Mouse (Mus musculus): Measurements from ENCODE around the gene Hspa4l.

Gene Hspa4l

GRCm38 (mm10) chr3:40744024-40744835, at the start of gene Hspa4l:
Hspa4l (plus strand) TSS chr3:40744495.
- DNase-seq = no peak

- DNase-seq = no peak
Measured at GRCm38 (mm10) chr3:40695162-40695561, 49.1 kb upstream of the Hspa4l start.

DNA sequence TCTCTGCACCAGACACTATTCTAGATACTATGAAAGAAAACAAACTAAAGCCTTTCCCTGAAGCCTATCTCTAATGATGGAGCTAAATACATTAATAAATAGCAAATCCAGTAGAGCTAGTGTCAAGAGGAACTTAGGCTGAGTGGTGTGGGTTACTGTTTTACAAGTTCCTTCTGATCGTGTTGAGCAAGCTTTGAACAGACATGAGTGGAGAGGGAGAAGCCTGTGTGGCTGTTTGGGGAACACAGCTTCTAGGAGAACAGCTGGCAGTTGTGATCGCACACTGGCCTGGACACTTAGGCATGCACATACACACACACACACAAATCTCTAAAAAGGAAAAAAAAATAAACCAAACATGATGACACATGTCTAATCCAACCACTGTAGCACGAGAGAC, 45.5 kb upstream of the Hspa4l start:
- no peak for DNase-seq

- no peak for DNase-seq
Measured at GRCm38 (mm10) chr3:40704816-40705430, 39.4 kb upstream of the Hspa4l start.

GRCm38 (mm10) chr3:40708655-40709054, 35.6 kb upstream of the Hspa4l start, which contains the start of gene Slc25a31:
Slc25a31 (plus strand) TSS chr3:40708855.
- no peak for DNase-seq

DNA sequence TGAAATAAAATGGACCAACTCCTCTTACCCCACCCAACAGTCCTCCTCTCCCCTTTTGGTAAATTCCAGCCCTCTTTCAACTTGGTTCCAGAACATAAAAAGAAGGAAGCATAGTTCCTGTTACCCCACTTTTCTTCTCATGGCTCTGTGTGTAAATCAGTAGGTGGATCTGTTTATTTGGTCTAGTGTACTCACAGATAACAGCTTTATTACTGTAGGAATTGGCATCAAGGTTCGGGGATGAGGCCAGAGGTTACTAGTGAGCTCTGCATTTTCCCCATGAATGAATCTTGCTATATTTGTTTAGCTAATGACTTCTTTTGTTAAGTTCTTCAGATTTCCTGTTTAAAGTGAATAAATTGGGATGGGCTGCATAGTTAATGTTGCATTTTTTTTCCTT, 28.2 kb upstream of the Hspa4l start:
- DNase-seq = no peak

DNA sequence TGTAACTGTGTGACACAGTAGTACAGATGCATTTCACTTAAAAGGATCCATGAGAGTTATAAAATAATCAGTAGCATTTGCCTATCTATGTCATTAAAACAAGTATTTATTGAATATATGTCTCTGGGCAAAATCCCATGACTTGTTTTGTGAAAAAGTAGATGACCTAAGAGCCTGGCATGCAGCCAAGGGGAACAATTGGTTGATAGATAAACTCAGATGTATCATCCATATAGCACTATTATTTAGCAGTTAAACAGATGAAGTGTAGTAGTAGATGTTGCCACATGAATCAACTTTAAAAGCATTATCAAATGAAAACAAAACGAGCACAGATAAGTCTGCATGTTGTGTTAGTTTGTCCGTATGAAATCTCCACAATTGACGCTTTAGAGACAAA, 25.3 kb upstream of the Hspa4l start:
- no peak for DNase-seq

DNA sequence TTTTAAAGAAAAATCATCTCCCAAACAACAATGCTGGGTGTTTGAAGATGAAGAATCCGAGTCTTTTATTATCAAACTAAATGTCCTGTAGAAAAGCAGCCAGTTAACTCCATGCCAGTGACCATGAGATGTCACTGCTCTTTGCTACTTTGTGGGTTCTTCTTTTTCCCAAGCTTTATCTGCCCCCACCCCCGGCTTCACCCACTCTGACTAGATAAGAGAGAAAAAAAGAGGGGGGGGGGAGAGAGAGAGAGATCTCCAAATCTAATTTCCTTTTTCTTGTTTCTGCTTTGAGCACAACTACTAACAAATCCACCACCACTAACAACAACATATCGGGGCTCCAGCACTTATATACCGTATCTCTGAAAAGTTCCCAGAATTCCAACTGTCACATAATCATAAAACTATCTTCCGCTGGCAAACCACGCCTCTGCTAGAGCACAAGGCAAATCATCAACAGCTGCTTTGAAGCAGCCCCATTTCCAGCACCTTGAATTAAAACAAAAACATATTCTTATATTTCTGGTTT, 5.8 kb upstream of the Hspa4l start:
- DNase-seq = no peak

DNA sequence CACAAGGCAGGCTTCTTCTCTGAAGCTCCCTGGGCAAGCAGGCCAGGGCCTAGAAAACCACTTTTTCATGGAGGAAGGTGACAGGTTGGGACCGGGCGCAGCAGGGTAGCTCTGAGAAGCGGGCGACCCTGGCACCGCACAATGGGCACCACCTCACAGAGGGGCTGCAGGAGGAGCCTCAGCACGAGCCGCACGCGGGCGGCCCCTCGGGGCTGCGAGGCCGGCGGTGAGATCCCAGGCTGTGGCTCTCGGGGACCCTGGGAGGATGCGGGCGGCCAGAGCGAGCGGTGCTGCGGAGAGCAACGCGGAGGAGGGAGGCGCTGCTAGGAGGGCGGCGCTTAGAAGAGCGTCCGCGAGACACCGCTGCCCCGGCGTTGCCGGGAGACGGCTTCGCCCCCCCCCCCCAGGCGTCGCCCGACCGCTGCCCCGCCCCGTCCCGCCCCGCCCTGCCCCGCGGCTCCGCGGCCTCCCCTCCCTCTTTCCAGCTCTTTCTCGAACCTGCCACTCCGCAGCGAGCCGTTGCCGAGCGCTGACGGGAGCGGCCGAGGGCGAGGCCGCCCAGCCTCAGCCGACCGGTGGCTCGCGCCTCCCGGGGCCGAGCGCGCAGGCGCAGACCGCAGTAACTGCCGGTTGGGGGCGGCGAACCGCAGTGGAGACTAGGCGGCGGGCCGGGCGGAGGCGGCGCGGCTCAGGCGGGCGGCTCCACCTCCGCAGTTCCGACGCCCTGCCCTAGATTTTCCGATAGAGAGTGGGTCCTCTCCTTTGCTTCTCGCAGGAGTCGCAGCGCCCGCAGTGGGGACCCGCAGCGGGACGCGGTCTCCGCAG, 753 bp downstream of the Hspa4l start:
- peak; percentile 85 to 89 for DNase-seq

DNA sequence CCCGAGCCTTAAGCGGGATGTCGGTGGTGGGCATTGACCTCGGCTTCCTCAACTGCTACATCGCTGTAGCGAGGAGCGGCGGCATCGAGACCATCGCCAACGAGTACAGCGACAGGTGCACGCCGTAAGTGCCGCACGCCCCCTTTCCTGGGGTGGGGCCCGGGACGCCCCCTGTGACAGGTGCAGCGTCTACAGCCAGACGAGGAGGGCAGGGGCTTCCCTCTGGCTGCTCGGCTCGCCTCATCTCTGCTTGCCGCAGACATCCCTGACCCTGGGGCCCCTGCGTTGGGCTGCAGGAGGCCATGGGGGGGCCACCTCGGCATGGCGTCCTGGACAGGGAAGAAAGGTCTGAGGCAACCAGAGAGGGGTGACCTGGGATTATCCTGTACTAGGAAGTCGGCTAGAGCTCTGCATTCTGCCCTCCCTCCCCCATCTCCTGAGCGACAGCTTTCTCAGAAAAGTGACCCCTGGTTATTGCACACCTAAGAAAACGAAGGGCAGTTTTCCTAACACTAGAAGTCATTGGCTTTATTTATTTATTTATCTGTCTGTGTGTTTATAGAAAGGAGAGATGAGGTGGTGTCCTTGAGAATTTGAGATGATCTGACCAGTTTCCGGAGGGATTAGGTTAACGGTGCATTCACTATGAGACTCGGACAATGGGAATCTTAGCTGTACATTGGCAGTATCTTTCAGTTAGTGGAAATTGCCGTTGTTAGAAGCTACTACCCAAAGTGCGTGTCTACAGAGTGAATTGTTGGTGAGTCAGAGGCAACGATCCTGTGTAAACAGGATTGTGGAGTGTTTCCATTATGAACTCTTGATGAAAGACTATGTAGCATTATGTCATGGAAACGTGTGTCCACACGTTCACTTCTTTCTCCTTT, 1.6 kb downstream of the Hspa4l start:
- DNase-seq = peak in 1 of 2 experiments; percentile 64

DNA sequence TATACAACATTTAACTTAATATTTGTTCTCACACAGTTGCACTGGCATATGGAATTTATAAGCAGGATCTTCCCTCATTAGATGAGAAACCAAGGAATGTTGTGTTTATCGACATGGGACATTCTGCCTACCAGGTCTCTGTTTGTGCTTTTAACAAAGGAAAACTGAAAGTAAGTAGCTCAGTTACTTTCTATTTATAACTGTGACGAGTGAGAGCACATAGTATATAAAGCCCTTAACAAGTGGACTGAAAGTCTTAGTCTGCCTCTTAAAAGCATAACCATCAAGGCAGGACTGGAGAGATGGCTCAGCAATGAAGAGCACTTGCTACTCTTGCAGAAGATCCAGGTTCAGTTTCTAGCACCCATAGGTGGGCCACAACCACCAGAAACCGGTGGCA, 16.5 kb downstream of the Hspa4l start:
- DNase-seq = no peak

GRCm38 (mm10) chr3:40761312-40761711, 17.0 kb downstream of the Hspa4l start:
- no peak for DNase-seq

DNA sequence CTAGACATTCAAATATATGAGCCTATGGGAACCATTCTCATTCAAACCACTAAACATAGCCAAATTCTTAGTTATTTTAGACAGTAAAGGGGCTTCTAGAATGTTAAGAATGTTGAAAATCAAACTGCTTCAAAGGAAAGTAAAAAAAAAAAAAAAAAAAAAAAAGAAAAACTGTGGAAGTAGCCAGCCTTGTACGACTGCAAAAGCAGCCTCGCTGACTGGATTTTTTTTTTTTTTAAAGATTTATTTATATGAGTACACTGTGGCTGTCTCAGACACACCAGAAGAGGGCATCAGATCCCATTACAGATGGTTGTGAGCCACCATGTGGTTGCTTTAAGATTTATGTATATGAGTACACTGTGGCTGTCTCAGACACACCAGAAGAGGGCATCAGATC, 49.5 kb downstream of the Hspa4l start:
- no peak for DNase-seq

- no peak for DNase-seq
Measured at GRCm38 (mm10) chr3:40798054-40798453, 53.8 kb downstream of the Hspa4l start.

DNA sequence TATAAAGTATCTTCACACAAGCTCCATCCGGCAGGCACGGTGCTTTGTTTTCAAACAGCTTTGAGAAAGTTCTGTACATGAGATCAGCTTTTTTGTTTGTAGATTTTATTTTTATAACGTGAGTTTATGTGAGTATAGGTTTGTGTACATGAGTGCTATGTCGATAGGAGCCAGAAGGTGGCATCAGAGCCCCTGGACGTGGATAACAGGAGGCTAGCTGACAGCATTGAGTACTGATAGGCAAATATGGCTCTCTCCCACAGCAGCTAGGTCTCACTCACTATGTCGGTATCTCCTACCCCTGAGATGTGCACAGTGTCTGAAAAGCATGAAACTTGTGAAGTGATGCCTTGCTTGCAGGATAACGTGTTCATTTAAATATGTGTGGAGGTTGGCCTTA, 54.2 kb downstream of the Hspa4l start:
- DNase-seq = peak; percentile 67 to 70

GRCm38 (mm10) chr3:40799530-40800372, 55.5 kb downstream of the Hspa4l start, which contains the start of gene Plk4:
Plk4 (plus strand) TSS chr3:40800019.
- DNase-seq = peak; percentile 94

GRCm38 (mm10) chr3:40800373-40800823, 56.1 kb downstream of the Hspa4l start:
- DNase-seq = peak in 1 of 2 experiments; percentile 64

DNA sequence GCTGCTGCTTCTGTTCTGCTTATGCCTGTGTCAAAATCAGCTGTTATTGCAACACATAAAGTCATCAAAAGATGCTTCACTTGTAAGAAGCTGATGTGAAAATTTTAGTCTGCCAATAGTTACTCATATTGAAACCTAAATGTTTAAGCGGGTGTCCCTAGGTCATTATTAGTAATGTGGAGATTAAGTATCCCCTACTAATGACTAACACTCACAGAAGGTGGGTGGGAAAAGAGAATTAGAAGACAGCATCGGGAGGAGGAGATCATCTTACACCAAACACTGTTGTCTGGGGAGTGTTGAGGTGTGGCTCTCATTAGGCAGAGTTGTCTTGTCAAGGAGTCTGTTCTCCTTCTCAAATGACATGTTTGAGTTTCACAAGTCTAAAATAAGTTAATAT, 62.6 kb downstream of the Hspa4l start:
- no peak for DNase-seq

DNA sequence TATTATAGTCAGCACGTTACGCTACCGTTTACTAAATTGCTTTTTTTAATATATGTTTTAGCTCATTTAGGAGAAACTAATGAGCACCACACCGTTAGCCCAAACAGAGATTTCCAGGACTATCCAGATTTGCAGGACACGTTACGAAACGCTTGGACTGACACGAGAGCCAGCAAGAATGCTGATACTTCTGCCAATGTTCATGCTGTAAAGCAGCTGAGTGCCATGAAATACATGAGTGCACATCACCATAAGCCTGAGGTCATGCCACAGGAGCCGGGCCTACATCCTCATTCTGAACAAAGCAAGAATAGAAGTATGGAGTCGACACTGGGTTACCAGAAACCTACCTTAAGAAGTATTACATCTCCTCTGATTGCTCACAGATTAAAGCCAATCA, 64.4 kb downstream of the Hspa4l start:
- no peak for DNase-seq

DNA sequence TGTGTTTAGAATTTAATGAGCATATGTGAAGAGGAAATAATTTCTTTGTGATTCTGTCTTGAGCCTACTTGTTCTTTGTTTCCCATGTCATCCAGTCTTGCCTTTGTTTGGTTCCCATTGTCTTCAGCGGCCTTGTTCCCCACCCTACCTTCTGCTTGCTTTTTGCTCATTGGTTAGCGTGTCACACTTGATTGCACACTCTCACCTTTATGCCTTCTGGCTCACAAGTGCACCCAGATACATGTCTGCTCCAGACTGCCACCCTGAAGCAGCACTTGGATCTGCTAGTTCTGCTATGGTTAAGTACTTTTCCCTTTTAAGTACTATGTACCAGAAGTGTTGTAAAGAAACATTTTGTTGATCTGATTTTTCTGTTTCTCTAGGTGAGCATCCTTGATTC, 65.6 kb downstream of the Hspa4l start:
- DNase-seq = no peak

DNA sequence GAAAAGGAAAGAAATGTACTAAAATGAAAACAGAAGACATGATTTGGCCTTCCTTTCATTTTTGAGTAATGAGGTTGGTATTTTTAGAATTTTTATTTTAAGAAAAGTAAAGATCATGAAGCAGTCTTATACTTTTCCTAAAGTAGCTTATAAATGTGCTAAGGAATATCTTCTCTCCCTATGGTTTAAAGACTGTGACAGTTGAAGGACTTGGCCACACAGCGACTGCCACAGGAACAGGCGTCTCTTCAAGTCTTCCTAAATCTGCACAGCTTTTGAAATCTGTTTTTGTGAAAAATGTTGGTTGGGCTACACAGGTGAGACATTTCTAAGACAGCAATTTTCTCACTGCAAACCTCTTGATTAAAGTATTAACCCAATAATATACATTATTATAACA, 69.0 kb downstream of the Hspa4l start:
- no peak for DNase-seq

All from B cell, adult 2 months (primary cell).